ENCODE assay signal across 9 mouse cellular contexts in genomic region chr11:97935913-97936575, GRCm38 (mm10). TPM values are rescaled to one million over a fixed set of nuclear protein-coding genes. Genes with fewer than 3 reads are reported as not detected.
DNase-seq lines count a peak whose midpoint lies in the region; ATAC-seq and TF ChIP-seq lines count a peak whose summit lies in the region.
"Had no signal": no experiment of that assay in that cellular context is flagged by ENCODE, and none has a peak within 500 bp of the region (broad histone marks: within the 10 kb centered on the region; RNA-seq: fewer than 3 reads in every experiment).

No protein-coding gene starts in this region.

- no peaks in the 10 kb centered on the region for H3K4me1 ChIP-seq in stomach, postnatal 0 days (replicated peaks; ENCODE audit: control insufficient read depth, insufficient read depth)

- no peaks in the 10 kb centered on the region for H3K9me3 ChIP-seq in stomach, postnatal 0 days (ENCODE audit: control insufficient read depth, low read length)

- TF ChIP-seq CTCF in stomach, postnatal 0 days (IDR thresholded peaks at IDR 0.05; ENCODE audit: low read depth), result no peak

- TF ChIP-seq EP300 in stomach, postnatal 0 days (optimal IDR thresholded peaks at IDR 0.05), result no peak

- H3K9ac ChIP-seq in stomach, postnatal 0 days (ENCODE audit: low read length), result no peak overlapping the region

- peak; percentile 12 for DNase-seq in urinary bladder, postnatal 25 days (ENCODE audit: low spot score)
- no peak for DNase-seq in urinary bladder, adult 2 months (ENCODE audit: low spot score)
- peak; percentile 83 for DNase-seq in Muller cell, postnatal 12 days (ENCODE audit: inconsistent ontology term)
- DNase-seq in c-Kit-positive CD71-positive TER-119-positive erythroid progenitor cells, embryonic 14.5 days (ENCODE audit: low spot score), result peak; percentile 48
- peak; percentile 24 for DNase-seq in stomach, postnatal 0 days (ENCODE audit: low spot score)
- no peak for DNase-seq in ovary, postnatal 10 days (ENCODE audit: low spot score)
- no peak for DNase-seq in right cerebral cortex, postnatal 25 days

- H3K27me3 ChIP-seq in stomach, postnatal 0 days (ENCODE audit: control insufficient read depth, insufficient read depth, low read length), result no peaks in the 10 kb centered on the region

- no peaks in the 10 kb centered on the region for H3K36me3 ChIP-seq in stomach, postnatal 0 days (ENCODE audit: control insufficient read depth, insufficient read depth, low read length)

- H3K4me2 ChIP-seq in stomach, postnatal 0 days (replicated peaks; ENCODE audit: low read depth), result no peak overlapping the region

- WGBS in stomach, postnatal 0 days, result 50% methylated on average over 4 of the region's 4 CpGs

- peak; percentile 55 for ATAC-seq in stomach, postnatal 0 days (ENCODE audit: low FRiP score, low TSS enrichment)
- no peak for ATAC-seq in monocyte, adult 5-6 weeks (replicated peaks; ENCODE audit: insufficient number of reproducible peaks, low FRiP score, low TSS enrichment, poor library complexity, severe bottlenecking)
- ATAC-seq: intestine, embryonic 16.5 days had no signal

- no peak overlapping the region for H3K27ac ChIP-seq in stomach, postnatal 0 days (replicated peaks)

- no peak overlapping the region for H3K4me3 ChIP-seq in stomach, postnatal 0 days (ENCODE audit: low read depth, low read length)

RNA-seq across cellular contexts. Expression of gene Plxdc1, which starts 50.2 kb away (rescaled TPM):
- polyA plus RNA-seq in urinary bladder, adult 2 months (2012; rRNA removed), result 3.6 and 5.3 TPM in 2 replicates
- 0.40 and 0.45 TPM in 2 replicates for polyA plus RNA-seq in stomach, postnatal 0 days (2015; fragmentation: Nextera tagmentation; extraction: Ambion mirVana)
- total RNA-seq in monocyte, adult 5-6 weeks (2017), result 1.6 to 2.8 TPM (median 2.4 TPM) in 3 replicates

RNA-seq across cellular contexts. Expression of gene Fbxo47, which starts 52.1 kb away (rescaled TPM):
- polyA plus RNA-seq in urinary bladder, adult 2 months (2012; rRNA removed), result 0.28 and 0.40 TPM in 2 replicates
- 0.29 and 0.34 TPM in 2 replicates for polyA plus RNA-seq in stomach, postnatal 0 days (2015; fragmentation: Nextera tagmentation; extraction: Ambion mirVana)
- total RNA-seq in monocyte, adult 5-6 weeks (2017), result 0.53 to 2.1 TPM (median 1.5 TPM) in 3 replicates

RNA-seq across cellular contexts. Expression of gene Arl5c, which starts 59.9 kb away (rescaled TPM):
- 3.2 and 3.9 TPM in 2 replicates for polyA plus RNA-seq in urinary bladder, adult 2 months (2012; rRNA removed)
- polyA plus RNA-seq in stomach, postnatal 0 days (2015; fragmentation: Nextera tagmentation; extraction: Ambion mirVana), result 7.5 and 9.8 TPM in 2 replicates
- 67.7 to 97.0 TPM (median 83.6 TPM) in 3 replicates for total RNA-seq in monocyte, adult 5-6 weeks (2017)

Comparison
In these comparisons a context has a peak if more than half of its experiments do, and no peak if none do; other contexts are left out.
1. DNase-seq: peak in urinary bladder, postnatal 25 days (single experiment), Muller cell, postnatal 12 days (single experiment), c-Kit-positive CD71-positive TER-119-positive erythroid progenitor cells, embryonic 14.5 days (single experiment) and stomach, postnatal 0 days (single experiment); none in urinary bladder, adult 2 months (single experiment), ovary, postnatal 10 days (single experiment) and right cerebral cortex, postnatal 25 days (single experiment).